Mouse (Mus musculus) liver, adult (tissue): ENCODE measurements around the gene Noxo1.

Experiments
- GATA4 ChIP-seq: IDR thresholded peaks from 2 replicates; pipeline ENCODE4 v1.6.1; 2014; ENCODE audit warnings: mild to moderate bottlenecking, low read length; ENCODE audit not compliant: insufficient replicate concordance

Noxo1 gene

GRCm38 (mm10) chr17:24705821-24706220 lies 9.8 kb downstream of the Noxo1 start:
- TF ChIP-seq GATA4: no peak

- TF ChIP-seq GATA4: peak; percentile 11; the same call in 1 of the 2 replicates
These were observed 11.2 kb downstream of the Noxo1 start, which contains the start of gene Tbl3 for GRCm38 (mm10) chr17:24706982-24707800. Gene Tbl3, minus strand, starts transcription at chr17:24707660.

- no peak for TF ChIP-seq GATA4
These were observed 11.9 kb downstream of the Noxo1 start for GRCm38 (mm10) chr17:24707801-24708425.

GRCm38 (mm10) chr17:24708646-24709045 lies 12.6 kb downstream of the Noxo1 start:
- TF ChIP-seq GATA4: no peak

- TF ChIP-seq GATA4: no peak
These were observed 19.5 kb downstream of the Noxo1 start for GRCm38 (mm10) chr17:24715556-24715955.

- TF ChIP-seq GATA4: no peak
These were observed 20.2 kb downstream of the Noxo1 start for GRCm38 (mm10) chr17:24716166-24716682.

- TF ChIP-seq GATA4: no peak
These were observed 21.9 kb downstream of the Noxo1 start, which contains the start of the genes Rnf151 and Rps2 for GRCm38 (mm10) chr17:24717943-24718342. Gene Rnf151, minus strand, starts transcription at chr17:24718063. Gene Rps2, plus strand, starts transcription at chr17:24718116.

GRCm38 (mm10) chr17:24719494-24720222 lies 23.6 kb downstream of the Noxo1 start:
- no peak for TF ChIP-seq GATA4

GRCm38 (mm10) chr17:24722220-24722924 lies 26.3 kb downstream of the Noxo1 start:
- no peak for TF ChIP-seq GATA4

- TF ChIP-seq GATA4: no peak
These were observed 27.3 kb downstream of the Noxo1 start for GRCm38 (mm10) chr17:24723122-24723880.

- no peak for TF ChIP-seq GATA4
These were observed 27.8 kb downstream of the Noxo1 start for GRCm38 (mm10) chr17:24723881-24724180.

- TF ChIP-seq GATA4: no peak
These were observed 28.1 kb downstream of the Noxo1 start, which contains the start of gene Ndufb10 for GRCm38 (mm10) chr17:24724184-24724583. Gene Ndufb10, minus strand, starts transcription at chr17:24724478.

GRCm38 (mm10) chr17:24725637-24726390 lies 29.8 kb downstream of the Noxo1 start:
- no peak for TF ChIP-seq GATA4
